Mouse (Mus musculus) embryonic facial prominence, embryonic 15.5 days (tissue): ENCODE data around the gene Sema3a. TPM values are rescaled to one million over a fixed set of nuclear protein-coding genes. Genes with fewer than 3 reads are reported as not detected.

Experiments
- ATAC-seq: fragments of 200-750 bp; cut with Nextera tagmentation; 2 replicates; pipeline ENCODE4 v1.8.0; 2017; ENCODE audit warnings: low read depth, moderate TSS enrichment; ENCODE audit not compliant: insufficient number of reproducible peaks, low FRiP score, low TSS enrichment
- H3K27ac ChIP-seq: fragments of 300-500 bp; sonication (generic); replicated peaks from 2 replicates; pipeline ENCODE4 v1.5.1; 2015; ENCODE audit warnings: mild to moderate bottlenecking, inconsistent platforms
- H3K27me3 ChIP-seq: fragments of 300-500 bp; sonication (generic); 2 replicates; pipeline ENCODE4 v1.6.1; 2015; ENCODE audit warnings: inconsistent platforms
- H3K36me3 ChIP-seq: fragments of 300-500 bp; sonication (generic); 2 replicates; pipeline ENCODE4 v1.6.1; 2015; ENCODE audit warnings: mild to moderate bottlenecking, inconsistent platforms
- H3K4me1 ChIP-seq: fragments of 300-500 bp; sonication (generic); 2 replicates; pipeline ENCODE4 v1.6.1; 2015; ENCODE audit warnings: inconsistent platforms
- H3K4me2 ChIP-seq: fragments of 300-500 bp; sonication (generic); replicated peaks from 2 replicates; pipeline ENCODE4 v1.6.1; 2015; ENCODE audit warnings: mild to moderate bottlenecking, inconsistent platforms
- H3K4me3 ChIP-seq: fragments of 300-500 bp; sonication (generic); replicated peaks from 2 replicates; pipeline ENCODE4 v1.5.1; 2015; ENCODE audit warnings: mild to moderate bottlenecking, inconsistent platforms
- H3K9ac ChIP-seq: fragments of 300-500 bp; sonication (generic); 2 replicates; pipeline ENCODE4 v1.6.1; 2015; ENCODE audit warnings: inconsistent platforms
- H3K9me3 ChIP-seq: fragments of 300-500 bp; sonication (generic); replicated peaks from 2 replicates; pipeline ENCODE4 v1.6.1; 2016; ENCODE audit warnings: inconsistent platforms
- WGBS: fragments of 180-500 bp; shearing (Covaris S2); methylation state at CpG from one replicate; pipeline ENCODE4 v1.1.7; 2015; 5-methylcytosine and 5-hydroxymethylcytosine counted together
- polyA plus RNA-seq: library from polyadenylated mRNA; unstranded; fragments of >200 nt; fragmentation: Nextera tagmentation; extraction: Ambion mirVana; gene quantifications from 2 replicates; pipeline ENCODE4 v1.2.1, GENCODE M21; 2015

The Sema3a gene
- polyA plus RNA-seq, 1 experiment from 2014 or later: 32.1 TPM

- Histone ChIP-seq H3K27ac (no peak overlapping the region), H3K4me3 (no peak overlapping the region), H3K27me3 (no peaks in the 10 kb centered on the region), H3K36me3 (no peaks in the 10 kb centered on the region), H3K9me3 (no peaks in the 10 kb centered on the region), H3K4me2 (no peak overlapping the region), H3K9ac (no peak overlapping the region), H3K4me1 (no peaks in the 10 kb centered on the region)
- ATAC-seq: no peak
- WGBS: 58% methylated on average over 5 of the region's 5 CpGs
These were observed 32.8 kb downstream of the Sema3a start for GRCm38 (mm10) chr5:13157761-13158612.

DNA sequence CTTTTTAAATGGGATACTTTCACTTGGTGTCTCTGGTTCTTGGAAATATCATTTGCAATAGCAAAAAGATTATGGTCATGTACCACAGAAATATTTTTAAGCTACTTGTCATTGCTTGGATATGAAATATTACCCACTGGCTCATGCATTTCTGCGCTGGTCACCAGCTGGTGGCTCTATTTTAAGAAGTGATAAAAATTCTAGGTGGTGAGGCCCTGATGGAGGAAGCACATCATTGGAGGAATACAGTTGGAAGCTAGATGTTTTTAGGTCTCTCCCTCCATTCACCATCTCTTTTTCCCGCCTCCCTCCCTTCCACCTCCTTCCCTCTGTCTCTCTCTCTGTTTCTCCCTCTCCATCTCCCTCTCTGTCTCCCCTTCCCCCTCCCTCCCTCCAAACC lies 57.0 kb downstream of the Sema3a start:
- no peaks in the 10 kb centered on the region for H3K9me3 ChIP-seq
- no peaks in the 10 kb centered on the region for H3K27me3 ChIP-seq
- no peak for ATAC-seq
- no peak overlapping the region for H3K4me3 ChIP-seq
- no peak overlapping the region for H3K4me2 ChIP-seq
- H3K4me1 ChIP-seq: no peaks in the 10 kb centered on the region
- WGBS: 88% methylated on average over 2 of the region's 2 CpGs
- no peak overlapping the region for H3K27ac ChIP-seq
- no peak overlapping the region for H3K9ac ChIP-seq
- no peaks in the 10 kb centered on the region for H3K36me3 ChIP-seq

DNA sequence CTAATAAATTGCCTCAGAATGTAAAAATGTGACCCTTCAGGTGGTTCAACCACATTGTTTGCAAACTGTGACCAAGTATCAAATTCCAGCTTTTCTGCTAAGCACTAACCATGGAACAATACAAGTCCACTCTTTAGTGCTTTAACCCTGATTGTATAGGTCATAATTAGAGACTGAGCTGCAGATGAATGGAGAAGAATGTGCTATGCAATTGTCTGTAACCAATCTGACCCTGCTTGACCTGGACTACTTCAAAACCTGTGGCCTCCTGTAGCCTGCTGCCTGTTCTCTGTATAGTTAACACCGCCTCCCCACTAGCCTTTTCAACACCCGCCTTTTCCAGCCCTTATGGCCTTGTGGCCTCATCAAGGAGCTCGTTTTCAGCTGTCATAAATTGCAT lies 72.7 kb downstream of the Sema3a start:
- no peaks in the 10 kb centered on the region for H3K27me3 ChIP-seq
- no peaks in the 10 kb centered on the region for H3K9me3 ChIP-seq
- H3K9ac ChIP-seq: no peak overlapping the region
- no peak overlapping the region for H3K27ac ChIP-seq
- WGBS: 39% methylated on average over 3 of the region's 3 CpGs
- H3K4me1 ChIP-seq: no peaks in the 10 kb centered on the region
- H3K4me3 ChIP-seq: no peak overlapping the region
- no peak for ATAC-seq
- no peak overlapping the region for H3K4me2 ChIP-seq
- no peaks in the 10 kb centered on the region for H3K36me3 ChIP-seq

GRCm38 (mm10) chr5:13199709-13200108 lies 74.5 kb downstream of the Sema3a start:
- H3K36me3 ChIP-seq: no peaks in the 10 kb centered on the region

GRCm38 (mm10) chr5:13255353-13255752 lies 130.1 kb downstream of the Sema3a start:
- Histone ChIP-seq H3K4me1 (no peaks in the 10 kb centered on the region), H3K4me2 (no peak overlapping the region), H3K27me3 (no peaks in the 10 kb centered on the region), H3K9ac (no peak overlapping the region), H3K9me3 (no peaks in the 10 kb centered on the region), H3K27ac (no peak overlapping the region), H3K36me3 (no peaks in the 10 kb centered on the region), H3K4me3 (no peak overlapping the region)
- ATAC-seq: no peak
- 27% methylated on average over 3 of the region's 3 CpGs for WGBS

More at GRCm38 (mm10) chr5:13199709-13200108, 74.5 kb downstream of the Sema3a start:
- Histone ChIP-seq H3K4me1 (no peaks in the 10 kb centered on the region), H3K27ac (no peak overlapping the region), H3K9me3 (no peaks in the 10 kb centered on the region), H3K4me2 (no peak overlapping the region), H3K27me3 (no peaks in the 10 kb centered on the region), H3K9ac (no peak overlapping the region), H3K4me3 (no peak overlapping the region)
- 24% methylated on average over 6 of the region's 6 CpGs for WGBS
- ATAC-seq: no peak

DNA sequence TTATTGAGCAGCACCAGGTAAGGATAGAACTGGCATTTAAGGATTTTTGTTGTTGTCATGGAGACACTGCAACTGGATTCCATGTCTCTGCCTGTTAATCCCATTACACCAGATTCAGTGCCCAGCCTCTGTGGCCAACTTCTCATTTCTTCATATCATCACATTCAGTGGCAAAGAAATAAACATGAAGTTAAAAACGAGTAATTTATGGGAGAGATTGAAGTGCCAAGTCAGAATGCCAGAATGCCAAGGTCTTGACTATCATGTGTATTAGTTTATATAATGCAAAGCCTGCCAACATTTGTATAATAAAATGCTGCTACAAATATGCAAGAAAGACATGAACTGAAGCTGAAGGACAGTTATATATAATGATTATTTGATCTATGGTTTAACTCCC lies 131.1 kb downstream of the Sema3a start:
- no peak overlapping the region for H3K4me3 ChIP-seq
- no peaks in the 10 kb centered on the region for H3K9me3 ChIP-seq
- H3K9ac ChIP-seq: no peak overlapping the region
- no peaks in the 10 kb centered on the region for H3K36me3 ChIP-seq
- 60% methylated on average over 1 of the region's 1 CpGs for WGBS
- no peak overlapping the region for H3K4me2 ChIP-seq
- no peak for ATAC-seq
- H3K4me1 ChIP-seq: no peaks in the 10 kb centered on the region
- no peak overlapping the region for H3K27ac ChIP-seq
- no peaks in the 10 kb centered on the region for H3K27me3 ChIP-seq

- no peaks in the 10 kb centered on the region for H3K36me3 ChIP-seq
- no peak overlapping the region for H3K9ac ChIP-seq
- WGBS: 54% methylated on average over 2 of the region's 2 CpGs
- no peak for ATAC-seq
- H3K27me3 ChIP-seq: no peaks in the 10 kb centered on the region
- H3K4me3 ChIP-seq: no peak overlapping the region
- no peaks in the 10 kb centered on the region for H3K9me3 ChIP-seq
- H3K4me2 ChIP-seq: no peak overlapping the region
- H3K4me1 ChIP-seq: no peaks in the 10 kb centered on the region
- no peak overlapping the region for H3K27ac ChIP-seq
These were observed 137.9 kb downstream of the Sema3a start for GRCm38 (mm10) chr5:13263087-13263486.

GRCm38 (mm10) chr5:13263539-13263938 lies 138.3 kb downstream of the Sema3a start:
- no peaks in the 10 kb centered on the region for H3K27me3 ChIP-seq
- no peaks in the 10 kb centered on the region for H3K4me1 ChIP-seq
- H3K4me3 ChIP-seq: no peak overlapping the region
- H3K27ac ChIP-seq: no peak overlapping the region
- ATAC-seq: no peak
- no peaks in the 10 kb centered on the region for H3K9me3 ChIP-seq
- no peak overlapping the region for H3K4me2 ChIP-seq
- no peak overlapping the region for H3K9ac ChIP-seq
- WGBS: 78% methylated on average over 3 of the region's 3 CpGs
- H3K36me3 ChIP-seq: no peaks in the 10 kb centered on the region

DNA sequence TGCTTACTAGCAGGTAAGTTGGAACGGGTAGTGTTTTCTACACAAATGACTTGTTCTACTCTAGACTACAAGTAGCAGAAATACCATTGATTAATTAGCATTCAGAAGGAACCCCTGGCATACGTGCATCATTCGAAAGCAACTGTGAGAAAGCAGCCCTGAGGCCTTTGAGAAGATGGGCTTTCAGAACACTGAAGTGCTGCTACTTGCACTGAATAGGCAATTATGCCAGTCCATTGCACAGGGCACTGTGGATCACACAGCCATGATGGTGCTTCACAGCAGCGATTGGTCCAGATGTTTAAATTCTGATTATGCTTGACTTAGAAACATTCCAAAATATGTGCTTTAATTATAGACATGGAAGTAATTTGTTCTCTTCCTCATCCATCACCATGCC lies 187.5 kb downstream of the Sema3a start:
- H3K27me3 ChIP-seq: no peaks in the 10 kb centered on the region
- no peaks in the 10 kb centered on the region for H3K9me3 ChIP-seq
- no peak for ATAC-seq
- no peak overlapping the region for H3K9ac ChIP-seq
- no peaks in the 10 kb centered on the region for H3K4me1 ChIP-seq
- no peaks in the 10 kb centered on the region for H3K36me3 ChIP-seq
- no peak overlapping the region for H3K4me2 ChIP-seq
- no peak overlapping the region for H3K27ac ChIP-seq
- WGBS: 61% methylated on average over 4 of the region's 4 CpGs
- no peak overlapping the region for H3K4me3 ChIP-seq

GRCm38 (mm10) chr5:13313977-13314376 lies 188.8 kb downstream of the Sema3a start:
- Histone ChIP-seq H3K9me3 (no peaks in the 10 kb centered on the region), H3K36me3 (no peaks in the 10 kb centered on the region), H3K9ac (no peak overlapping the region), H3K27ac (no peak overlapping the region), H3K27me3 (no peaks in the 10 kb centered on the region), H3K4me2 (no peak overlapping the region), H3K4me3 (no peak overlapping the region), H3K4me1 (no peaks in the 10 kb centered on the region)
- WGBS: 63% methylated on average over 6 of the region's 6 CpGs
- no peak for ATAC-seq

DNA sequence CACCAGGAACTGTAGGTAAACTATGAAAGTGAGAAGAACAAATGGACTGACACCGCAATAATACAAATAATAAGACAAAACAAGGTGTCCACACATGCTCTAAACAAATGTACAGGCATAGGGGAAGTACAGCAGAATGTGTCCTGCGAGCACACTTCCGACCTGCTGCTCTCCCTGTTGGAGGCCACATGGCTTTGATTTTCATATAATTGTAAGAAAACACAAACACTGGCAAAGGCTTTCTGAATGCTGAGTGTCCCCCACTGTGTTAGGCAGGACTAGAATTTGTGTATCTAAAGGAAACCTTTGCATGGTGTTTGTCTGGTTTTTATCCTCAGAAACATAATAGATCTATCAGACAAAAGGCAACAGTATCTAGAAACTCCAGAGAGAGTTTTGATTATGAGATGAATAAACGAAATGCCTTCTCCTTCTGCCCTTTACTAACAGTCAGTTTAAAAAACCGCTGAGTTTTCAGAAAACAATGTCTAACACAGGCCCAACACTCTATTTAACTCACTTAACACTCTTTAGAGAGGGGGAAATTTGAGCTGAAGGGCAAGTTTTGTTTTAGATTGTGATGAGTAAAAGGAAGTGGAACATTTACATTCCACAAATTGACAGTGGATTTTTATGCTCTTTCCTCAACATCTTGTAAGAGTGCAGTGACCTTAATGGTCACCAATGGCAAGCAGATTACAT lies 193.7 kb downstream of the Sema3a start:
- ATAC-seq: no peak
- Histone ChIP-seq H3K27me3 (no peaks in the 10 kb centered on the region), H3K36me3 (no peaks in the 10 kb centered on the region), H3K4me2 (no peak overlapping the region), H3K4me3 (no peak overlapping the region), H3K9me3 (no peaks in the 10 kb centered on the region), H3K9ac (no peak overlapping the region), H3K4me1 (no peaks in the 10 kb centered on the region), H3K27ac (no peak overlapping the region)
- WGBS: 43% methylated on average over 5 of the region's 5 CpGs
